Mouse (Mus musculus) adrenal gland, postnatal 4 days (tissue): ENCODE results near the gene Nlgn1. TPM values are rescaled to one million over a fixed set of nuclear protein-coding genes. Genes with fewer than 3 reads are reported as not detected.
A peak's percentile ranks its signal among the peaks of the same experiment; 100 is the strongest.

Source experiments
- DNase-seq, 2 experiments: peaks; one replicate each; pipeline ENCODE4 v3.0.0; 2021 to 2022; ENCODE audit warnings: low spot score in 2 of 2, mixed read lengths in 2 of 2
- long read RNA-seq, 2 experiments: library from polyadenylated mRNA; stranded (forward); transcript quantifications; one replicate each; pipeline ENCODE4 v2.0.0; 2021
- total RNA-seq, 2 experiments: library from RNA; stranded (reverse); gene quantifications; 2 replicates each; pipeline ENCODE4 v1.2.3; 2021

Gene Nlgn1
- 1 to 10 TPM; 3.9 to 4.0 TPM for total RNA-seq
- long read RNA-seq, experiment 1, partial matches to known transcripts = 0 of 2 reads
- long read RNA-seq, experiment 1, other reads (novel, unspliced or antisense) = 2 of 2 reads
- long read RNA-seq, experiment 2, partial matches to known transcripts = 0 of 1 reads
- long read RNA-seq, experiment 2, other reads (novel, unspliced or antisense) = 1 of 1 reads

DNA sequence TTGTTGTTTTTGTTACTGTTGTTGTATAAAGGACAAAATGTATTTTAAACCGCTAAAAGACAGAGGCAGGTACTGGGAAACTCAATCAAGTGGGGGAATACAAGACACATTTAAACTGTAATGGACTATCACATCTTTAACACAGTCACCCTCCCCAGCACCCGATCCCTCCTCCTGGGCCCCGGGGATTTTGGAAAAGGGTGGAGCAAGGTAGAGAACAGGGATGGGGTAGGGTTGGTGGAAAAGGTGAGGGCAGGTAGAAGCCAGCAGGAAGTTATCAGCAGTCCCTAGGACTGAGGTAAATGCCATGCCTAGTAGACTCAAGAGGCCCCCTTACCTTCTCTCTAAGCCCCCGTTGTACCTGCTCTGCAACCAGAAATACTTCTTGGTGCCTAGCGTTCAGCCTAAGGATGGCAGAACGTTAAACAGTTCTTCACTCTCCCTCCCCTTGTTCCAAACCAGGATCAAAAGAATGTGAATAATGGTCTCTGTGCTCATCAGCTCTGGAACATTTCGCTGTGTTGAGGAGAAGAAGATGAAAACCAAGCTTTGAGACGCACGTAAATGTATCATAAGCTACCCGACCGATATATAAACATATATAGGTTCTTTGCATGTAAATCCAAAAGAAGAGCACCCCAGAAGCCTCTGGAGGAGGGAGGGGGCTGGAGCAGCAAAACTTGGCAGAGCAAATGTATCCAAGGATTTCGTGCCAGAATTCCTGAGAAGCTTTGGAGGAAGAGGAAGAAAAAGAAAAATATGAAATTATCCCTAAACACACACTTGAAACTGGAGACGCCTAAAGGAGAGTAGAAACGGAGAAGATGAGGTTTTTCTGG lies at the start of gene Nlgn1:
Gene Nlgn1 (minus strand): TSS at position 61 of the 839 bp plus-strand sequence.
- DNase-seq = no peak

DNA sequence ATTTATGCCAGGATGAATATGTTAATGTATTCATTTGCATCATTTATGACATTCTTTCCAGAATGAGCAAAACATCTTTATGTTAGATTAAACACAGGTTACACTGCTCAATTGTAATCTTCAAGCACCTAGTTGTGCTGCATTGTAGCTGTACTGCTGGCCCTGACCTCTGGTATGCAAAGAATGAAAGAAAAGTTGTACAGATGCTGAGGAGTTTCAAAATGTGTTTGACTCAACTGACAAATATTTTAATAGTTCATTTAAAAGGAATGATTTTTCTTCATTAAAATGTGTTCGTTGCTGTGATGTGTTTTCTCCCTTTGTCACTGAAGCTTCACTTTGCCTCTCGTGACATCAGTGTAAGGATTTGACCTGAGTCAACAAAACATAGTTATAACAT lies 46.0 kb upstream of the Nlgn1 start:
- no peak for DNase-seq

DNA sequence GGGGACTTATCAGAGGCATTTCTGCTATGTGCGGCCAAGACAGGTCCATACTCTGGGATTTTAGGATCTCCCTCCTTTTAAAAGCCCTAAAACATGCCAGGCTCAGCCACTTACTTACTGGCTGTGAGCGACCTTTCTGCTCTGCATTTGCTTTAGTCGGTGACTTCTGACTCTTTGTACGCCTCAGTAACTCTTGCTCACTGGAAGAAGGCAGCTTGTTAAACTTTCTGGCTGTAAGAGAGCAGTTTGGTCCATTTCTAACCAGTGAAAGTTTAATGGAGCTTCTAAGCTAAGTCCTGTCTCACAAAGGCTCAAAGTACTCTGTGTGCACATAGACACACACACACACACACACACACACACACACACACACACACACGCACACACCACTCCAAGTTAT lies 22.8 kb upstream of the Nlgn1 start:
- DNase-seq = no peak

GRCm38 (mm10) chr3:26354483-26355030 lies 22.3 kb upstream of the Nlgn1 start:
- DNase-seq = no peak

- DNase-seq = no peak
These were observed 5.2 kb upstream of the Nlgn1 start for GRCm38 (mm10) chr3:26337495-26337894.

- no peak for DNase-seq
These were observed 1.1 kb upstream of the Nlgn1 start for GRCm38 (mm10) chr3:26333239-26333811.

- peak in 1 of 2 experiments; percentile 2 for DNase-seq
These were observed 841 bp downstream of the Nlgn1 start for GRCm38 (mm10) chr3:26331177-26332061.

DNA sequence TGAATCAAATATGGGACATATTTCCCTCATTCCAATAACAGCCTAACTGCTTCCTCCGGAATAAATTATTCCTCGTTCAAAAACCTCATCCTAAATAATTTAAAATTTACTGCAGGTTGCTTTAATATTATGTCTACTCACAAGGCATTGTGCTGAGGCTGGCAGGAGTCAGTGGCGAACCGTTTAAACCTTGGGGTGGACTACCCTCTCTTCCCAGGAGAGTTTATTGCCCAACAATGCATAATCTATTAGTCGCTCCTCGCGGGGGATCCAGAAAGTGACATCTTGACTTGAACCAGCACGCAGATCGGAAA lies 1.4 kb downstream of the Nlgn1 start:
- no peak for DNase-seq

GRCm38 (mm10) chr3:26330019-26330418 lies 2.2 kb downstream of the Nlgn1 start:
- no peak for DNase-seq

GRCm38 (mm10) chr3:26324510-26324909 lies 7.8 kb downstream of the Nlgn1 start:
- no peak for DNase-seq

DNA sequence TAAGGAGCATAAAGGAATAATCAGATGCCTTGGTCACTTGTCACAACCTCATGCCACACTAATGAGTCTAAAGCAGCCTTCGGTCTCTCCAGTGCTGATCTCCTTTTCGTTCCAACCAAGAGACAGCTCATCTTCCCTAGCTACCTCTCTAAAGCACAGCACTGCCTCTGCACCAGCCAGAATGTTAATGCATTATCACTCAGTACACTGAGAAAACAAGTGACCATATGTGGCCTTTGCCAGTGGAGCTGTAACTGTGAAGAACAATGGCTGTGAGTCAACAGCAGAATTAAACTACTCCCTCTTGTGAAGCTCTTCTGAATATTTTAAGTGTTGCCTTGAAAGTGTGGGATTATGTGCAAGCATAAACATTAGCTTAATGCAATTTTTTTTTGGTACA lies 14.9 kb downstream of the Nlgn1 start:
- DNase-seq = no peak

DNA sequence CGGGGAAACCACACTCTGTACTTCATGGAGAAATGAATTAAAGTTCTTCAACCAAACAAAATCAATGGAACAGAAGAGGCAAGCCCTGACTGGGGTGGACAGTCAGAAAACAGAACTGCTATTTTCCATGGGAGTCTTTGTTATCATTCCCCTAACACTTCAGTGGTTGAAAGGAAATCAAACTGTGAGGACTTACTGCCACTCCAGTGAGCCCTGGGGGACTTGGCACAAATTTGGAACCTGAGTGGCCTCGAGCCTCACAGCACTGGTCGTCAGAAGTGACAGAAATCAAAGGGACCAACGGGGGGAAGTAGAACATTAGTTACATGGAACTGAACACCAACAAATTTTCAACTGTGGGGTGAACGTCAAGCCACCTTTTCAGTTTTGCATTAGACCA lies 34.4 kb downstream of the Nlgn1 start:
- no peak for DNase-seq

- no peak for DNase-seq
These were observed 61.1 kb downstream of the Nlgn1 start for GRCm38 (mm10) chr3:26270894-26271795.

GRCm38 (mm10) chr3:26246564-26246963 lies 85.7 kb downstream of the Nlgn1 start:
- no peak for DNase-seq

DNA sequence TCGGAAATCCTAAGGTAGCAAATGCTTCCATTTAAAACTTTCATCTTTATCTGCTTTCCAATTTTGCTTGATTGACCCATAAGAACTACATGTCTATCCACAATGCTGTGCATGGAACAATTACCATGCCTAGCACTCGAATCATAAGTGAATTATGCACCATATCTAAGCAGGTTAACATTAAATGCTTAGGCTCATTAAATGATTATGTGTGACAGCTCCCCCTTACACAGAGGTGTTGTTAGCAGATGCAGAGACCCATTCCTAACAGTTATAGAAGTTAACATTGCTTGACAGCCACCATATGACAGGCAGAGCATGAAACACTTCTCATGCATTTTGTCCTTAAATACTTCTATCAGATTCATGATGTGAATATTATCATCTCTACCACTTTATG lies 89.0 kb downstream of the Nlgn1 start:
- DNase-seq = no peak

- DNase-seq = no peak
These were observed 102.3 kb downstream of the Nlgn1 start for GRCm38 (mm10) chr3:26230006-26230405.

GRCm38 (mm10) chr3:26228827-26229226 lies 103.4 kb downstream of the Nlgn1 start:
- no peak for DNase-seq

- DNase-seq = no peak
These were observed 104.0 kb downstream of the Nlgn1 start for GRCm38 (mm10) chr3:26228172-26228781.

GRCm38 (mm10) chr3:26223500-26223899 lies 108.8 kb downstream of the Nlgn1 start:
- DNase-seq = no peak

- DNase-seq = no peak
These were observed 116.0 kb downstream of the Nlgn1 start for GRCm38 (mm10) chr3:26216231-26216630.
